ENCODE assay signal across 24 mouse cellular contexts in genomic region chr12:35255723-35256401, GRCm38 (mm10).
DNase-seq lines count a peak whose midpoint lies in the region; ATAC-seq and TF ChIP-seq lines count a peak whose summit lies in the region.
"Had no signal": no experiment of that assay in that cellular context is flagged by ENCODE, and none has a peak within 500 bp of the region (broad histone marks: within the 10 kb centered on the region; RNA-seq: fewer than 3 reads in every experiment).

No protein-coding gene starts in this region.

- no peak overlapping the region for H3K4me2 ChIP-seq in kidney, embryonic 16.5 days (replicated peaks; ENCODE audit: low read depth, low read length)
- H3K4me2 ChIP-seq in lung, embryonic 15.5 days, result no peak overlapping the region
- H3K4me2 ChIP-seq in embryonic facial prominence, embryonic 14.5 days (ENCODE audit: low read depth, low read length), result no peak overlapping the region
- H3K4me2 ChIP-seq in forebrain, embryonic 16.5 days (ENCODE audit: low read length), result no peak overlapping the region
- H3K4me2 ChIP-seq: forebrain, embryonic 12.5 days; heart, embryonic 15.5 days; hindbrain, embryonic 13.5 days; limb, embryonic 15.5 days; midbrain, embryonic 12.5 days; neural tube, embryonic 15.5 days; stomach, embryonic 15.5 days had no signal

- no peaks in the 10 kb centered on the region for H3K36me3 ChIP-seq in kidney, embryonic 16.5 days (ENCODE audit: insufficient read depth, low read length)
- no peaks in the 10 kb centered on the region for H3K36me3 ChIP-seq in lung, embryonic 15.5 days
- H3K36me3 ChIP-seq in embryonic facial prominence, embryonic 14.5 days (ENCODE audit: control insufficient read depth, insufficient read depth, low read length), result no peaks in the 10 kb centered on the region
- no peaks in the 10 kb centered on the region for H3K36me3 ChIP-seq in forebrain, embryonic 16.5 days (ENCODE audit: control insufficient read depth, insufficient read depth)
- H3K36me3 ChIP-seq: forebrain, embryonic 12.5 days; heart, embryonic 15.5 days; hindbrain, embryonic 13.5 days; limb, embryonic 15.5 days; midbrain, embryonic 12.5 days; neural tube, embryonic 15.5 days; stomach, embryonic 15.5 days had no signal

- DNase-seq in kidney, adult 8-10 months, result no peak
- no peak for DNase-seq in lung, adult 2 months
- peak; percentile 79 for DNase-seq in NIH3T3 (ENCODE audit: low read depth)
- peak; percentile 82 for DNase-seq in embryonic facial prominence, embryonic 14.5 days (ENCODE audit: low spot score)
- DNase-seq: adrenal gland, postnatal 25 days; cerebellum, adult 9-11 months; heart, postnatal 36 days; kidney, adult 11 months; layer of hippocampus, postnatal 36 days; right cerebral cortex, adult 18-20 months; right cerebral cortex, postnatal 4 days; thymus, postnatal 25 days had no signal

- no peak overlapping the region for H3K4me3 ChIP-seq in kidney, embryonic 16.5 days (ENCODE audit: low read length)
- no peak overlapping the region for H3K4me3 ChIP-seq in lung, embryonic 15.5 days
- no peak overlapping the region for H3K4me3 ChIP-seq in lung, adult 2 months (replicated peaks; ENCODE audit: extremely low read depth, low read depth, low read length)
- H3K4me3 ChIP-seq in embryonic facial prominence, embryonic 14.5 days (ENCODE audit: low read depth, low read length), result no peak overlapping the region
- H3K4me3 ChIP-seq in forebrain, embryonic 16.5 days (replicated peaks; ENCODE audit: low read length), result no peak overlapping the region
- H3K4me3 ChIP-seq: forebrain, embryonic 12.5 days; heart, embryonic 15.5 days; hindbrain, embryonic 13.5 days; limb, embryonic 15.5 days; midbrain, embryonic 12.5 days; neural tube, embryonic 15.5 days; stomach, embryonic 15.5 days had no signal

- H3K27me3 ChIP-seq in kidney, embryonic 16.5 days (ENCODE audit: insufficient read depth, low read length), result no peaks in the 10 kb centered on the region
- H3K27me3 ChIP-seq in lung, embryonic 15.5 days, result no peaks in the 10 kb centered on the region
- no peaks in the 10 kb centered on the region for H3K27me3 ChIP-seq in embryonic facial prominence, embryonic 14.5 days (replicated peaks; ENCODE audit: control insufficient read depth, insufficient read depth, low read length)
- H3K27me3 ChIP-seq in forebrain, embryonic 16.5 days (replicated peaks; ENCODE audit: control insufficient read depth, insufficient read depth, low read length), result no peaks in the 10 kb centered on the region
- H3K27me3 ChIP-seq: forebrain, embryonic 12.5 days; heart, embryonic 15.5 days; hindbrain, embryonic 13.5 days; limb, embryonic 15.5 days; midbrain, embryonic 12.5 days; neural tube, embryonic 15.5 days; stomach, embryonic 15.5 days had no signal

- H3K4me1 ChIP-seq in kidney, embryonic 16.5 days (ENCODE audit: insufficient read depth, low read length), result no peaks in the 10 kb centered on the region
- 0 out of 2 replicates have a peak, but pooled peaks cover 8% of the 10 kb centered on the region for H3K4me1 ChIP-seq in lung, embryonic 15.5 days
- no peaks in the 10 kb centered on the region for H3K4me1 ChIP-seq in lung, adult 2 months (ENCODE audit: control insufficient read depth, insufficient read depth, low read length)
- no peaks in the 10 kb centered on the region; the same call in 1 of the 2 replicates for H3K4me1 ChIP-seq in embryonic facial prominence, embryonic 14.5 days (ENCODE audit: control insufficient read depth, insufficient read depth, low read length)
- no peaks in the 10 kb centered on the region for H3K4me1 ChIP-seq in forebrain, embryonic 16.5 days (replicated peaks; ENCODE audit: control insufficient read depth, insufficient read depth, low read length)
- H3K4me1 ChIP-seq: forebrain, embryonic 12.5 days; heart, embryonic 15.5 days; hindbrain, embryonic 13.5 days; limb, embryonic 15.5 days; midbrain, embryonic 12.5 days; neural tube, embryonic 15.5 days; stomach, embryonic 15.5 days had no signal

- H3K27ac ChIP-seq in kidney, embryonic 16.5 days (ENCODE audit: low read length), result peak overlapping the region; percentile 56; the same call in 1 of the 2 replicates
- H3K27ac ChIP-seq in lung, embryonic 15.5 days, result 0 out of 2 replicates have a peak overlapping the region, but pooled peaks have one; percentile 12
- 0 out of 2 replicates have a peak overlapping the region, but pooled peaks have one; percentile 21 for H3K27ac ChIP-seq in embryonic facial prominence, embryonic 14.5 days (replicated peaks; ENCODE audit: low read depth, low read length)
- no peak overlapping the region for H3K27ac ChIP-seq in forebrain, embryonic 16.5 days (ENCODE audit: low read length)
- H3K27ac ChIP-seq: forebrain, embryonic 12.5 days; heart, embryonic 15.5 days; hindbrain, embryonic 13.5 days; limb, embryonic 15.5 days; liver, embryonic 14.5 days; midbrain, embryonic 12.5 days; neural tube, embryonic 15.5 days; stomach, embryonic 15.5 days had no signal

- ATAC-seq in kidney, embryonic 16.5 days (ENCODE audit: low FRiP score, low TSS enrichment), result no peak
- ATAC-seq in lung, embryonic 15.5 days (ENCODE audit: borderline replicate concordance, extremely low read depth, low FRiP score, low TSS enrichment), result peak; percentile 63; the same call in 1 of the 2 replicates
- no peak for ATAC-seq in embryonic facial prominence, embryonic 14.5 days (ENCODE audit: low read depth)
- no peak for ATAC-seq in megakaryocyte progenitor cell, adult 5-6 weeks (replicated peaks; ENCODE audit: poor library complexity)
- ATAC-seq in forebrain, embryonic 16.5 days, result no peak

- no peak for TF ChIP-seq POLR2A in lung, adult 2 months (IDR thresholded peaks at IDR 0.05; ENCODE audit: borderline replicate concordance, extremely low read depth, low read depth, low read length)

- TF ChIP-seq CTCF in lung, adult 2 months (IDR thresholded peaks at IDR 0.05; ENCODE audit: insufficient read depth, low read length), result no peak

- 69% methylated on average over 2 of the region's 2 CpGs for WGBS in kidney, embryonic 16.5 days
- WGBS in lung, embryonic 15.5 days, result 61% methylated on average over 2 of the region's 2 CpGs
- WGBS in lung, adult 2 months, result 75% methylated on average over 2 of the region's 2 CpGs
- WGBS in embryonic facial prominence, embryonic 14.5 days, result 48% methylated on average over 2 of the region's 2 CpGs
- WGBS in forebrain, embryonic 16.5 days, result 92% methylated on average over 2 of the region's 2 CpGs

- peaks cover 10% of the 10 kb centered on the region for H3K9me3 ChIP-seq in kidney, embryonic 16.5 days (ENCODE audit: low read length)
- no peaks in the 10 kb centered on the region for H3K9me3 ChIP-seq in lung, embryonic 15.5 days
- H3K9me3 ChIP-seq in embryonic facial prominence, embryonic 14.5 days (ENCODE audit: control insufficient read depth, low read length), result no peaks in the 10 kb centered on the region
- H3K9me3 ChIP-seq in forebrain, embryonic 16.5 days (ENCODE audit: control insufficient read depth, low read length), result no peaks in the 10 kb centered on the region
- H3K9me3 ChIP-seq: forebrain, embryonic 12.5 days; heart, embryonic 15.5 days; hindbrain, embryonic 13.5 days; limb, embryonic 15.5 days; midbrain, embryonic 12.5 days; neural tube, embryonic 15.5 days; stomach, embryonic 15.5 days had no signal

- H3K9ac ChIP-seq in kidney, embryonic 16.5 days (replicated peaks; ENCODE audit: low read length), result no peak overlapping the region
- H3K9ac ChIP-seq in lung, embryonic 15.5 days, result no peak overlapping the region
- H3K9ac ChIP-seq in embryonic facial prominence, embryonic 14.5 days (ENCODE audit: low read depth, low read length), result no peak overlapping the region
- no peak overlapping the region for H3K9ac ChIP-seq in forebrain, embryonic 16.5 days (replicated peaks; ENCODE audit: low read depth, low read length)
- H3K9ac ChIP-seq: forebrain, embryonic 12.5 days; heart, embryonic 15.5 days; hindbrain, embryonic 13.5 days; limb, embryonic 15.5 days; liver, embryonic 14.5 days; midbrain, embryonic 12.5 days; neural tube, embryonic 15.5 days; stomach, embryonic 15.5 days had no signal

Comparison
In these comparisons a context has a peak if more than half of its experiments do, and no peak if none do; other contexts are left out.
1. DNase-seq: peak in NIH3T3 (single experiment) and embryonic facial prominence, embryonic 14.5 days (single experiment); none in kidney, adult 8-10 months (0 of 2) and lung, adult 2 months (single experiment).